Mouse (Mus musculus): ENCODE measurements around the gene Map7d3.

The Map7d3 gene

DNA sequence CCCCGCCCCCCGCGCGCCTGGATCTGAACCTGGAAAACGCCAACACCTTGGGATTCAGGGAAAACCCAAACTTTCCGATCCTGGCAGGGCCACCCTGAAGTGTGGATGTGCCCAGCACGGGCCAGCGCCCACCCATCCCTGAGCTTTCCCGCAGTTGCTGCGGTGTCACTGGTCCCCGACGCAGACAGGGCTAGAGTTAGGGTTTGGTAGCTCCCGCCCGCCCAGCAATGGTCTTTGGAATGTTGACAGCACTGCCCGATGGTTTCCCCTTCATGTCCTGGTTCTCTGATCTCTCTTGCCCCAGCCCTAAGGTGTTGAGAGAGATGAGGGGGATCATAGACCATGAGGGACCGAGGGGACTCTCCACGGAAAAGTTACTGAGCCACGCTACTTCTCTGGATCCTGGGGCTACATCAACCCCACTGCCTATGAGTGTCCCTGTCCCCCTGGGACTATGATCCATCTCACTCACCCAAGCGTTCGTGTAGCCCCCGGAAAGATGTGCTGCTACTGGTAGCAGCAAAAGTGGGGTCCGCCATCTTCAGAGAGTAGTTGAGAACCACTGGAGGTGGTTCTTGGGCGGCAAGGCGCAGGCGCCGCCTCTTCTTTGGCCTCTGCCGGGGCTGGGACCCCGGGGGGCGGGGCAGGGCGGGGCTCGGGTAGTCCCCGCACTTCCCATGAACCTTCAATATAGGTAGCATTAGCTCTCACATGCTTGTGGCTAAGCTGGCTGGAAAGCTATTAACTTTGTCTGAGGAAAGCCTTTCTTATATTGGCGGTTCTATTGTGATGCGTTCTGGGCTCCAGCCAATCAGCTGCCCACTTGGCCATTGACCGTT, at the start of gene Map7d3:
Gene Map7d3, minus strand, starts transcription at position 562 of the 839 bp plus-strand sequence.
- no peaks in the 10 kb centered on the region for H3K27me3 ChIP-seq (ENCODE audit: control insufficient read depth, insufficient read depth, low read length, poor library complexity, severe bottlenecking)
- no peaks in the 10 kb centered on the region for H3K36me3 ChIP-seq (ENCODE audit: control insufficient read depth, insufficient read depth, low read length, poor library complexity, severe bottlenecking)
- peak; percentile 1 for DNase-seq (ENCODE audit: low read depth, low spot score)

DNA sequence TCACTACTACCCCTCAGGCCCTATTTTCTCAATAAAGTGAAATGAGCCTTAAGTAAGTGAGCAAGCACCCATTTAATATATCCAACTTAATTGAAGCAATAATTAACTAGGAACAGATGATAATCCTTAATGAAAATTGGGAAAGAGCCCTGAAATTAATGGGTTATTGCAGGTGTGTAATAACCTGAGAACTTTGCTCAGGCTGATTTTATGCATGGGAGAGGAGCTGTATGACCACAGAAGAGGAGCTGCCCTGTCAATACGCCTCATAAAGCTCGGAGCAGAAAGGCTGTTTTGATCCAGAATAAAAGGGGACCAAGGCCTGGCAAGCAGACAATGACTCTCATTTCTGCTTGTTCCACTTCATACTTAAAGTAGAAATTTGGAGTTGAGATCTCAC, 47.7 kb upstream of the Map7d3 start, which contains the start of gene Adgrg4:
Gene Adgrg4, plus strand, starts transcription at position 301 of the 400 bp plus-strand sequence.
- Histone ChIP-seq H3K36me3 (ENCODE audit: control insufficient read depth, insufficient read depth, low read length, poor library complexity, severe bottlenecking) (no peaks in the 10 kb centered on the region), H3K27me3 (ENCODE audit: control insufficient read depth, insufficient read depth, low read length, poor library complexity, severe bottlenecking) (no peaks in the 10 kb centered on the region)
- no peak for DNase-seq (ENCODE audit: low read depth, low spot score)

DNA sequence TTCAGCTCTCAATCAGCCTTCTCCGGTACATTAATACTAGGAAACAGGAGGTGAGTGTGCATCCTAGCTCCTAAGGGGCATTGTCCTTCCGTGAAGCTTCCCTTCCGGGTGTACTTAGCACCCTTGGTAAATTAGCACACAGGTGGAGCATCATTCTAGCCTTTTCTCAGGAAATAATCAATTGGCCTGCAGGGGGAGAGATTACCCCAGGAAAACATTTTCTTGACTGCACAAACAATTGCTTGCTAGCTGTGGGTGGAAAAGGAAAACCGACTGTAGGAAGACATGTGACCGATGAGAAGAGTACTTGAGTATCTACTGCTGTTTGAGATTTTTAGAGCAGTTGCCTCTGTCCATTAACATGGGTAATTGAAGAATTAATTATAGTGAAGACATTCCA, 19.1 kb upstream of the Map7d3 start:
- H3K27me3 ChIP-seq (ENCODE audit: control insufficient read depth, insufficient read depth, low read length, poor library complexity, severe bottlenecking) = no peaks in the 10 kb centered on the region
- DNase-seq (ENCODE audit: low read depth, low spot score) = no peak
- H3K36me3 ChIP-seq (ENCODE audit: control insufficient read depth, insufficient read depth, low read length, poor library complexity, severe bottlenecking) = no peaks in the 10 kb centered on the region

DNA sequence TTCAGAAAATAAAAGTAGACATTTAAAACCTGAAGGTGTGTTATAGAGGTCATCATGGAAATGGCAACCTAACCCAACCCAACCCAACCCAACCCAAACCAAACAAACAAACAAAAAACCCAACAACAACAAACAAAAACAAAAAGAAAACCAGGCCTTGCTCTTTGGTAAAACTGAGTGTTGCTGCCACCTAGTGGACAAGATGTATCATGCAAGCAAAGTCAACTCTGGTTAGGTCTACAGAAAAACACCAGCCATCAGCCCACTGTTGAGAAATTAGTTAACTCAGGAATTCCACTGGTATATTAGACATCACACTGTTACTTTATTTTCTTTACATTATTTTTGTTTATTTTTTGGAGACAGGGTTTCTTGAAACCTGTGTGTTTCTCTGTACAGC, 17.2 kb upstream of the Map7d3 start:
- DNase-seq (ENCODE audit: low read depth, low spot score) = peak; percentile 40
- H3K36me3 ChIP-seq (ENCODE audit: control insufficient read depth, insufficient read depth, low read length, poor library complexity, severe bottlenecking) = no peaks in the 10 kb centered on the region
- H3K27me3 ChIP-seq (ENCODE audit: control insufficient read depth, insufficient read depth, low read length, poor library complexity, severe bottlenecking) = no peaks in the 10 kb centered on the region

DNA sequence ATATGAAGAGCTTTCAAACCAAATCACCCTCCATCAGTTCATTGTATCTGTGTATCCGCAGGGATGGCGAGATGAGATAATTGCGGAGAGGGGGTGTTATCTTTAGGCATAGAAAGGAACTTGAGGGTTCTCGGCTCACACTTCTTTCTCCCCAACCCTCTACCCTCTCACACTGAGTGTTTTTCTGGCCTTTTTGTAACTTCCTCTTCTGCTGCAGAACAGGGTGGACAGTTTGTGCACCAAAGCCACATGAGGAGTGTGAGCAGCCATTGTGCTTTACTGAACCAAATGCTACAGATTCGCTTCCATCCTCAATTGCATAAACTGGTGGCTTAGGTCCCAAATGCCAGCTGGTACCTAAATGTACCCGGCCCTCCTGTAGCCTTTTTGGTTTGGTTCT, 13.7 kb upstream of the Map7d3 start:
- H3K27me3 ChIP-seq (ENCODE audit: control insufficient read depth, insufficient read depth, low read length, poor library complexity, severe bottlenecking) = no peaks in the 10 kb centered on the region
- no peaks in the 10 kb centered on the region for H3K36me3 ChIP-seq (ENCODE audit: control insufficient read depth, insufficient read depth, low read length, poor library complexity, severe bottlenecking)
- no peak for DNase-seq (ENCODE audit: low read depth, low spot score)

DNA sequence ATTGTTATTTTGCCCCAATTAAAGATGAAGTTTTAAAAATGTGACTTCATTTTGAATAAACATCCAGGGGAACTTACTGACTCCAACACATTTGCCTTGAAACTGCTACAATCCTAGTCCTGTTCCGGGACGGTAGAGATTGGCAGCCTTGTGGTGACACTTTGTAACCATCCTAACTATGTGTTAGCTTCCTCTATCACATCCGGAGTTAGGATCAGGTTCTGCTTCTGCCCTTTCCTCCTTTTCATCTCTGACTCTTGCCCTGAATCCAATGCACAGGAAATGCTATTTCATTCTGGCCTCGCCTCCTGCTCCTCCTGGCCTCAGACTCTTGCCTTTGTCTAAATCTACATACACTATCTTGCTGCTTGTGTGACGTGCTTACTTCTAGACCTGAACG, 5.4 kb upstream of the Map7d3 start:
- Histone ChIP-seq H3K36me3 (ENCODE audit: control insufficient read depth, insufficient read depth, low read length, poor library complexity, severe bottlenecking) (no peaks in the 10 kb centered on the region), H3K27me3 (ENCODE audit: control insufficient read depth, insufficient read depth, low read length, poor library complexity, severe bottlenecking) (no peaks in the 10 kb centered on the region)
- DNase-seq (ENCODE audit: low read depth, low spot score) = no peak

DNA sequence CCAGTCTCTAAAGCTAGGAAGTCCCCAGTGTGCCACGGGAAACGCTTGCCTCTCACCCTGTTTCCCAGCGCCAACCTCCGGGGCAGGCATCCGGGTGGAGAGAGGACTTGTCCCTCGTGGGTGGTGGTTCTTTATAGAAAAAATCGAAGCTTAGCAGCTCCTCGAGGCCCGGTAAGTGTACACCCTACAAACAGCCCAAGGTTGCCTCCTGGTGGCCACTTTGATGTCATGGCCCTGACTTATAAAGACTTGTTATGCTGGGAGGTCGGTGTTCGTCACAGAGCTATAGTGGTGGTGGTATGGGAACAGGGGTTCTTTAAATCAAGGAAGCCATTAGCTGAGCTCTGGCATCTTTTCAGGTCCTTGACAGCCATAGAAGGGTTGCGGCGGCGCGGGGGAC, 30.9 kb downstream of the Map7d3 start:
- no peaks in the 10 kb centered on the region for H3K27me3 ChIP-seq (ENCODE audit: control insufficient read depth, insufficient read depth, low read length, poor library complexity, severe bottlenecking)
- no peaks in the 10 kb centered on the region for H3K36me3 ChIP-seq (ENCODE audit: control insufficient read depth, insufficient read depth, low read length, poor library complexity, severe bottlenecking)
- peak; percentile 38 for DNase-seq (ENCODE audit: low read depth, low spot score)

DNA sequence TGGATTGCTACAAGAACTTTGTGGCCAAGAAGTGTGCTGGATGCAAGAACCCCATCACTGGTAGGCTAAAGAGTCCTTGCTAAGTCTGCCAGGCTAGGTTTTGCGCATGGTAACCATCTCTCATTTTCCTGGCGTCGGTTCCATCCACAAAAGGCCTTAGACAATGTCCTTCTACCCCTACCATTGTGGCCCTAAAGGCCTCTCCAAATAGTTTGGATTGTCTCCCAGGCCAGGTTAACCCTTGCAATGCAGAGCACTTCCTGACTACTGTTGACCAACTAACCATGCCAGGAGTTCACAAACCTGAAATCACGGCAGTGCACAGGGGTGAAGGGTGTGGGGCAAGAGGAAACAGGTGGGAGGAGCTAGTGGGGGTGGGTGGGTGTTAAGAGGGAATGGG, 31.5 kb downstream of the Map7d3 start:
- DNase-seq (ENCODE audit: low read depth, low spot score) = no peak
- no peaks in the 10 kb centered on the region for H3K36me3 ChIP-seq (ENCODE audit: control insufficient read depth, insufficient read depth, low read length, poor library complexity, severe bottlenecking)

DNA sequence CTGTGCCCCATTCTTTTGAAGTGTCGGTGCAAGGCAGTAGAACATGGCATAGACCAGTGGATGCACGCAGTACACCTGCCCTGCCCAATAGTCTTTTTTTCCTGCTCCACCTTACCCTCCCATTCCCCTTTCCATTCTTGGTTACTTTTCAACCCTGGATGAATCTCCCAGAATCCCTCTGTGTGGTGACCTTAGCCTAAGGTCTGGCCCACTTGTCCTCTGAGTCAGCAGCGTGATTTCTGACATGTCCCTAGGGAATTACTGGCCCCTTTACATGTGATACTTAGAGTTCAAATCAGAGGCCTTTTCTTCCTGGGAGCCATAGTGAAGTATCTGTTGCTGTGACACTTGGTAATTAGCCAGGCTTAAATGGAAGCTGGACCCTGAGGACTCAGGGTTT, 34.6 kb downstream of the Map7d3 start:
- Histone ChIP-seq H3K27me3 (ENCODE audit: control insufficient read depth, insufficient read depth, low read length, poor library complexity, severe bottlenecking) (no peaks in the 10 kb centered on the region), H3K36me3 (ENCODE audit: control insufficient read depth, insufficient read depth, low read length, poor library complexity, severe bottlenecking) (no peaks in the 10 kb centered on the region)
- DNase-seq (ENCODE audit: low read depth, low spot score) = no peak

More for the DNA sequence above, 31.5 kb downstream of the Map7d3 start:
- no peaks in the 10 kb centered on the region for H3K27me3 ChIP-seq (ENCODE audit: control insufficient read depth, insufficient read depth, low read length, poor library complexity, severe bottlenecking)

DNA sequence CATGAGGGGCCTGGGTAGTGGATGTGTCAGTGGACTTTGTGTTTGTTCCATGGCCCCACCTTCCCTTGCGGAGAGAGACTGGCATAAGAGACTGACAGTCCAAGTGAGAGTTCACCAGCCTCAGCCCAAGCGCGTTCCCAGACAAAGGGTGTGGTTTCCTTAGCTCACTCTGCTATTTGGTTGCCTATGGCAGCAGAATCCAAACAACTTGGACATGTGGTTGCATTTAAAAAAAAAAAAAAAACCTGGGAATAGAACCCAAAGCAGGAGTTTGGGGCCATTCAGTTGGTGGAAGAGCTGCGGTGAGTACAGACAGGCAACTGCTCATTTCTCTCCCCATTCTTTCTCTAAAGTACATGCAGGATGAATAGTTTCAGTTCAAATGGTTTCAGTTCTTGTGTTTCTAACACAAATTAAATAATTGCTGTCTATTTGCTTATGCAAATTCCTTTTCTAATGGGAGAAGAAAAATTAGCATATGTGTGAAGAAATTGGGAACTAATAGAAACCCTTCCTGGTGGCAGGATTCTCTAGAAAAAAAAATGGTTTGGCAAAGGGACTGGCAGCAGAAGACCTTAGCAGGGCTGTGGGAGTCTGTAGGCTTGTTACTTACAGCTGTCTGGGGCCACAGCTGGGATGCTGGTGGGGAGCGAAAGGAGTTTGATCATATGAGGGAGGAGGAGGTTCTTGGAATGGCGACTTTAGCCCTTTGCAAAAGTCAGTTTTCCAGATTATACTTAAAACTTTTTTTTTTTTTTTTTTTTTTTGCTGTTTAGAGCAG, 35.7 kb downstream of the Map7d3 start:
- no peak for DNase-seq (ENCODE audit: low read depth, low spot score)

DNA sequence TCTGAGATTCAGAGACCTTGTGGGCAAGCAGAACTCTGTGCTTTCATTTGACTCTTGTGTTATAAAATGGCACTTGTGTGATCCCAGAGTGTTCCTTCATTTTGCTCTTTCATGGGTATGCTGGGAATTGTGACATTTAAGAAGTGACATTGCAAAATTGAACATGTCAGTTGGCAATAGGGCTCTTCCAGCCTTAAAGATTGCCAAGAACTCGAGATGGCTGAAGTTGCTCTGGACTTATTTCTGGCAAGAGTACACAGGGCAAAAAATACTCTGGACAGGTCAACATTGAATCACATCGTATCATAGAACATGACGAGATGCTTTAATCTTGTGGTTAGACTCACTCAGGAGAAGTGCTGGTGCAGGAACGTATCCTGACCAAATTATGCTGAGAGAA, 48.8 kb downstream of the Map7d3 start:
- Histone ChIP-seq H3K36me3 (ENCODE audit: control insufficient read depth, insufficient read depth, low read length, poor library complexity, severe bottlenecking) (no peaks in the 10 kb centered on the region), H3K27me3 (ENCODE audit: control insufficient read depth, insufficient read depth, low read length, poor library complexity, severe bottlenecking) (no peaks in the 10 kb centered on the region)
- DNase-seq (ENCODE audit: low read depth, low spot score) = no peak

More for the DNA sequence above, 35.7 kb downstream of the Map7d3 start:
- no peaks in the 10 kb centered on the region for H3K27me3 ChIP-seq (ENCODE audit: control insufficient read depth, insufficient read depth, low read length, poor library complexity, severe bottlenecking)
- no peaks in the 10 kb centered on the region for H3K36me3 ChIP-seq (ENCODE audit: control insufficient read depth, insufficient read depth, low read length, poor library complexity, severe bottlenecking)

DNA sequence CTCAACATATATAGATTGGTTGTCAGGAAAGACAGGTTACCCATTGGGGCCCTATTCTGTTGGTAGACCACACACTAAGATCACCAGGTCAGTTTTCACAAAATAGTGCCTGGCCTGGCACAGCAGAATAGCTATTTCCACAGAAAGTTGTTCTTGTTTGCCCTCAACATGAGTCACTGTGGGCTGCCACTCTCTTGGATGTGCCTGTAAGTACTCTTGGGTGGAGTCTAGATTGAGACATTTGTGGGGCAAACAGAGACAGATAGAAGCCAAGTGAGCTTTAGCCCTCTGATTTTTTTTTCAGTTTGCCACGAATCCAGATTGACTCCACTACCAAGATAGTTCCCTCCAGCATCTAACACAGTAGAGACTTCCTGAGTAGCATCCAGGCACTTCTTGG, 50.4 kb downstream of the Map7d3 start:
- no peaks in the 10 kb centered on the region for H3K27me3 ChIP-seq (ENCODE audit: control insufficient read depth, insufficient read depth, low read length, poor library complexity, severe bottlenecking)
- DNase-seq (ENCODE audit: low read depth, low spot score) = no peak

DNA sequence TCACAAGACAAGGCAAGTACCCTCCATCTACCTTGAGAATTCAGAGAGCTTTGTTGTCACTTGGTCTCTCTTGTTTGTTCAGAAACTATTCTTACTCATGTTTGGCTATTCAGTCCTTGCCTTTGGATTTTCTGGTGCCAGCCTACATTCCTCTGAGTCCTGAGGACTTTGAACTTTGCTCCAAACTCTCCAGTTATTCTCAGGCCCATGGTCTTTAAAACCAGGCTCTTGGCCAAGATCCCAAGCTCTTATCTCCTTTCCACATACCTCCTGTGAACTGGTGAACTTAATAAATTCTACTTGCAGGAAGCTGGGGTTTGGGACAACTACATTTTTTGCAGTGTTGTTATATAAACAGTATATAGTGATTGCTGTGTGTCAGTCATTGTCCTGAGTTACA, 52.3 kb downstream of the Map7d3 start:
- Histone ChIP-seq H3K27me3 (ENCODE audit: control insufficient read depth, insufficient read depth, low read length, poor library complexity, severe bottlenecking) (no peaks in the 10 kb centered on the region), H3K36me3 (ENCODE audit: control insufficient read depth, insufficient read depth, low read length, poor library complexity, severe bottlenecking) (no peaks in the 10 kb centered on the region)
- DNase-seq (ENCODE audit: low read depth, low spot score) = no peak

More for the DNA sequence above, 50.4 kb downstream of the Map7d3 start:
- no peaks in the 10 kb centered on the region for H3K36me3 ChIP-seq (ENCODE audit: control insufficient read depth, insufficient read depth, low read length, poor library complexity, severe bottlenecking)

DNA sequence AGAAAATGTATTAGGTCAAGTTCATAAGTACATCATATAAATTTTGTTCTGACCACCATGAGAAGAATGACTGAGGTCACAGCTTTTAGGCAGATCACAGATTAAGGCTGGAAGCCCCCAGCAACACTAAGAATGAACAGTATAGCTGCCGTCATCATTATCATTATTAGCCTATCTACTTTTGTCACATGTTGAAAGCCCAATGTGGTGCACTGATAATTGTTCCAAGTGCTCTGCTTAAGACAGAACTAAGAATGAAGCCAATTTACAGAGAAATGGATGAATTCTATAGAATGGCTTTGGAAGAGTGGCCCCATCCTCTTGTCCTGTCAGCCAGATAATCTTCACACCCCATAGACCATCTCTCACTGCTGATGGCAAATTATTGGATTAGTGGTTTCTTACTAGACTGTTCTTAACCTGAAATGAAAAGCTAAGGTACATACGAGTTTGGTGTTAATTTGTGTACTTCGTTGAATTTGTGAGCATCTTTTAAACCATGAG, 61.8 kb downstream of the Map7d3 start:
- Histone ChIP-seq H3K36me3 (ENCODE audit: control insufficient read depth, insufficient read depth, low read length, poor library complexity, severe bottlenecking) (no peaks in the 10 kb centered on the region), H3K27me3 (ENCODE audit: control insufficient read depth, insufficient read depth, low read length, poor library complexity, severe bottlenecking) (no peaks in the 10 kb centered on the region)
- no peak for DNase-seq (ENCODE audit: low read depth, low spot score)

DNA sequence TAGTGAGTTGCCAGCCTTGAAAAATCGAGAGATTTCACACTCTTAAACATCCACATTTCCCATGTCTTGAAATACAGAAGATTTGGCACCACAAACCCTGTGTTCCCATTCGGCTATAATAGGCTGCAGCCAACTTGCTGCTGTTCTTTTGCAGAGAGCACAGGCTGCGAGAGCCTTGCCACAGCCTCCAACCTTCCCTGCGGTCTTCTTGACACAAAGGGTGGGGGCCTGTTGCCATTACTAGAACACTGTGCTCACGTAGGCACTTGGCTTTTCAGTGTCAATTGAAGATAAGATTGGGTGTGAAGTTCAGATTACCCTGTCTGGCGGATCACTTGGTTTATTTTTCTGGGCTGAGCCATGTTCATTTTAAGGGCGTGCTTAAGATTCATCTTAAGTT, 65.8 kb downstream of the Map7d3 start:
- DNase-seq (ENCODE audit: low read depth, low spot score) = no peak

More for the DNA sequence above, 65.8 kb downstream of the Map7d3 start:
- Histone ChIP-seq H3K36me3 (ENCODE audit: control insufficient read depth, insufficient read depth, low read length, poor library complexity, severe bottlenecking) (no peaks in the 10 kb centered on the region), H3K27me3 (ENCODE audit: control insufficient read depth, insufficient read depth, low read length, poor library complexity, severe bottlenecking) (no peaks in the 10 kb centered on the region)

Data from splenic B cell, adult 2 months (primary cell).